Mouse (Mus musculus) spleen, adult 2 months (tissue): Measurements from ENCODE around the gene Adamts9. TPM values are rescaled to one million over a fixed set of nuclear protein-coding genes. Genes with fewer than 3 reads are reported as not detected.

Experiments
- DNase-seq, 2 experiments: peaks; one replicate each; pipeline versions ENCODE4 v3.0.0 to v3.0.0-alpha.2; 2012 to 2021; ENCODE audit warnings: low spot score in 2 of 2, low read depth in 1 of 2
- H3K27ac ChIP-seq: fragments of 200-500 bp; 2 replicates; pipeline ENCODE4 v1.5.1; 2012; ENCODE audit warnings: low read length, inconsistent platforms; ENCODE audit not compliant: insufficient read depth
- H3K27me3 ChIP-seq: fragments of 200-500 bp; 2 replicates; pipeline ENCODE4 v1.6.1; 2012; ENCODE audit warnings: mild to moderate bottlenecking, moderate library complexity, low read length, inconsistent platforms; ENCODE audit not compliant: control insufficient read depth, insufficient read depth
- H3K36me3 ChIP-seq: fragments of 200-500 bp; 2 replicates; pipeline ENCODE4 v1.6.1; 2012; ENCODE audit warnings: mild to moderate bottlenecking, low read length, inconsistent platforms; ENCODE audit not compliant: control insufficient read depth, insufficient read depth
- H3K4me1 ChIP-seq: fragments of 200-500 bp; 2 replicates; pipeline ENCODE4 v1.6.1; 2011; ENCODE audit warnings: inconsistent platforms; ENCODE audit not compliant: control insufficient read depth, insufficient read depth, insufficient read length
- H3K4me3 ChIP-seq: fragments of 200-500 bp; 2 replicates; pipeline ENCODE4 v1.5.1; 2011; ENCODE audit warnings: mild to moderate bottlenecking, inconsistent platforms; ENCODE audit not compliant: insufficient read depth, insufficient read length; ENCODE audit errors: extremely low read depth
- CTCF ChIP-seq: fragments of 200-500 bp; IDR thresholded peaks from 2 replicates; pipeline ENCODE4 v1.5.1; 2011; ENCODE audit warnings: mild to moderate bottlenecking, inconsistent platforms; ENCODE audit not compliant: insufficient read depth, insufficient read length, insufficient replicate concordance; ENCODE audit errors: extremely low read depth
- POLR2A ChIP-seq: fragments of 200-500 bp; IDR thresholded peaks from 2 replicates; pipeline ENCODE4 v1.6.1; 2011; ENCODE audit warnings: low read depth, low read length, inconsistent platforms
- WGBS: fragments of 180-500 bp; shearing (Covaris S2); methylation state at CpG from one replicate; pipeline ENCODE4 v1.1.7; 2018; 5-methylcytosine and 5-hydroxymethylcytosine counted together
- polyA plus RNA-seq: library from polyadenylated mRNA; depleted of rRNA; stranded (reverse); fragments of >200 nt; gene quantifications from 2 replicates; pipeline ENCODE4 v1.2.3, GENCODE M21; 2012

The Adamts9 gene
- polyA plus RNA-seq, 1 experiment: 1.5 TPM

DNA sequence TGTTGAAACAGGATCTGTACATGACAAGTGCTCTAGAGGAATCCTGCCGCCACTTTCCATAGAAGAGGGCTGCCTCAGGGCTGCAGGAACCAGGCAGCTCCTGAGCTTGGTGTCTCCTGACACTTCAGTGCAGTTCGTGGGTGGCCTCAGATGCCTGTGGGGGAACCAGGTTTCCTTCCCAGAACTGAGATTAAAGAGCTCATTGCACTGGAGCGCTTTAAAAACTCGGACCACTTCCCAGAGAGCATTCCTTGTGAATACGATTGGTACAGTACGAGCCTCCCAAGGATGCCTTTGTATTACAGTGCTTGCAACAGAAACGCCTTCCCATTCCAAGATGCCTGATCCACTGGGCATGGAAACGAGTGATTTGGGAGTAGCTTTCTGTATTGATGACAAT, 18.8 kb downstream of the Adamts9 start:
- H3K27ac ChIP-seq: no peak overlapping the region
- no peaks in the 10 kb centered on the region for H3K27me3 ChIP-seq
- no peak overlapping the region for H3K4me3 ChIP-seq
- no peaks in the 10 kb centered on the region for H3K36me3 ChIP-seq
- TF ChIP-seq POLR2A (no peak), CTCF (no peak)
- no peaks in the 10 kb centered on the region for H3K4me1 ChIP-seq
- DNase-seq: no peak
- WGBS: 85% methylated on average over 8 of the region's 8 CpGs

DNA sequence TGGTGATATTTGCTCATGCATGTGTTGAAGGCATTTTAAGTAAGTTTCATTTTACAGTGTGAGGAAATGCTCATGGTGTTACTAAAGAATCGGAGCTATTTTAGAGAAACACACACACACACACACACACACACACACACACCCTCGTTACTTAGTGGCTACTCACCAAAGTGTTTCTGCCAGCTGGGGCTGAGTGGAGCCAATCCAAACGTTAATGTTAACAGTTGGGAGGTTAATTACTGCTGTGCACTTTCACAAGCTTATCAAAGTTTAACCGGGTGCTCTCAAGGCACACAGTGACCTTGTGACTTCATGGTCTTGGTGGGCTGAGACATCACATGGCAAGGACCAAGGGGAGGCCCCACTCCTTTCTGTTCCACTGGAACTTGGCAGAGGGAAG, 21.4 kb downstream of the Adamts9 start:
- Histone ChIP-seq H3K27ac (no peak overlapping the region), H3K4me3 (no peak overlapping the region), H3K4me1 (no peaks in the 10 kb centered on the region), H3K36me3 (no peaks in the 10 kb centered on the region), H3K27me3 (no peaks in the 10 kb centered on the region)
- 49% methylated on average over 4 of the region's 4 CpGs for WGBS
- TF ChIP-seq CTCF: no peak
- TF ChIP-seq POLR2A: no peak
- no peak for DNase-seq

DNA sequence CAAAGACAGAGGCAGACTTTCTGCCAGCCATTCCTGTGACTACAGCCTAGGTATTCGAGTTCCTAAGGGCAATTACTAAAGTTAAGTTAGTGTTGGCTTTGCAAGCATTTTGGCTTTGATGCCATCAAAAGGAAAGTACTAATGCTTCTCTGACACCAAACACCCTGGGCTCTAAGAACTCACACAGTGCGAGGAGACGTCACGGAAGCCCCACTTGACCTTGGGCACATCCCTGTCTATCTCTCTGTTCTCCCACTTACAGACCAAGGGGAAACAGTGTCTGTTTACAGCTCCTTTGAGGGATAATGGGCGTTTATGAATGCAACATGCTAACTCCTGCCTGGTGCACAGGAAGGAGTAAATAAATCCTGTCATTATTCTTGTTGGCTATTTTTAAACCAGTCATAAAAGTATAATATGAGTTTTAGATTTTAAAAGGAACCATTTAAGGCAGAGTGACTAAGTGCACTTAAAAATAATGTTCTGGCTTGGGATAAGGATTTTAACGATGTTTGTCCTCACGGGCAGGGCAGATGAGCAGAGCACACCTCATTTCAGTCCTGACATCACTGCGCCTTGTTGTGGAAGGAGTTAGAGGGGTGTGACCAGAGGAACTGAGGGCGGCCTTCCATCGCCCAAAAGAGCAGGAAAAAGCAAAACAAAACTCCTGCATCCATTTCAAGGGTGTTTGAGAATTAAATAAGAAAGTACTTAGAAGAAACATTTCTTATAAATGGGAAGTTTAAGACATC, 22.2 kb downstream of the Adamts9 start:
- no peak for DNase-seq
- TF ChIP-seq CTCF: no peak
- no peak for TF ChIP-seq POLR2A
- Histone ChIP-seq H3K36me3 (no peaks in the 10 kb centered on the region), H3K4me1 (no peaks in the 10 kb centered on the region), H3K27ac (no peak overlapping the region), H3K27me3 (no peaks in the 10 kb centered on the region), H3K4me3 (no peak overlapping the region)
- WGBS: 76% methylated on average over 10 of the region's 10 CpGs

DNA sequence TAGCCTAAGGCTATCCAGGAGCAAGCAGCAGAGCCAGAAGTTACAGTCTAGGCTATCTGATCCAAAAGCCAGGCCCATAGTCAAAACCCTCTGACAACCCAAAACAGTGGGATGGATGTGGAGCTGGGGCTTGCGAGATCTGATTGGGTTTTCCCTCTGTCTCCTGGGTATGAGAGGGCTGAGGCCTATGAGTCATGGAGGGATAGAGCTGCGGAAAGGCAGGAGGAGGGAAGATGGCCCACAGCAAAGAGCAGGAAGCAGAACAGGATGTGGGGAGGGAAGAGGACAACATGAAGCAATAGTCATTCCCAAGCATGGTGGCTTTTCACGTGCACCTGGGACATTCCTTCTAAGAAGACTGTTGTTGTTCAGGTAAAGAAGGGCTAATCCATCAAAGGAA, 32.7 kb downstream of the Adamts9 start:
- DNase-seq: no peak
- Histone ChIP-seq H3K27me3 (no peaks in the 10 kb centered on the region), H3K36me3 (no peaks in the 10 kb centered on the region), H3K27ac (no peak overlapping the region), H3K4me3 (no peak overlapping the region), H3K4me1 (no peaks in the 10 kb centered on the region)
- 72% methylated on average over 3 of the region's 3 CpGs for WGBS
- TF ChIP-seq CTCF: no peak
- no peak for TF ChIP-seq POLR2A

DNA sequence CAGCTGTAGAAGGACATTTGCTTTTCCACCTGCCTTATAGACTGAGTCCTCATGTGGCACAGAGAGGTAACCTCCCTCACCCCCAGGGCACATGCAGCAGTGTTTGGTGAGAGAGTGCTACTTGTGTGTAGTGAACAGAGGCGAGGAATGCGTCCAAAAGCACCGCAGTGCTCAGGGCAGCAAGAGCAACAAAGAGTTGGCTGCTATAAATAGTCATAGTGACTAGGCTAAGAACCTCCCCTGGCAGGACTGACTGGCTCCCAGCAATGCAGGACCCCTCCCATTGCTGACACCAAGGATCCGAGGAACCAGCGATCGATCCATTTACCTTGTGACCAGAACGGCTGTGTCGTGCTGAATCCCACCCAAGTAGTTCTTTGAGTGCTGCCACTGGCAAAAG, 33.9 kb downstream of the Adamts9 start:
- Histone ChIP-seq H3K27me3 (no peaks in the 10 kb centered on the region), H3K36me3 (no peaks in the 10 kb centered on the region), H3K4me1 (no peaks in the 10 kb centered on the region), H3K4me3 (no peak overlapping the region), H3K27ac (no peak overlapping the region)
- no peak for TF ChIP-seq CTCF
- no peak for TF ChIP-seq POLR2A
- 90% methylated on average over 8 of the region's 8 CpGs for WGBS
- DNase-seq: no peak

DNA sequence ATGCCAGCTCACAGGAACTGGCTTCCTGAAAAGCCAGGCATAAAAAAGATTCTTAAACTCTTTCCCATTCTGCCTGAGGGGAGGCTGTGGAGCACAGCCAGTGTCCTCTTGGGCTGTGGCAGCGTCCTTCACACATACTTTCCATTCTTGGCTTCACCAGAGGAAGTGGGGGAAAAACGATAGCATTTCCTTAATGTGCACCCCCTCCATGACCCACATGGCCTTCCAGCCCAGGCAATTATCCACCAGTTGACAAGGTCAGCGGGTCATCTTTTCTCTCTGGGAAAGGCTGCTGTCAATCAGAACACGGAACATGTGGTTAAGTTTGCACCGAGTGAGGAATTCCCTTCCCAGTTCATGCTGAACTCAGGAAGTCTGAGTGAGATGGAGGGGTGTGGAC, 37.4 kb downstream of the Adamts9 start:
- TF ChIP-seq CTCF (no peak), POLR2A (no peak)
- 30% methylated on average over 5 of the region's 5 CpGs for WGBS
- no peaks in the 10 kb centered on the region for H3K36me3 ChIP-seq
- H3K27ac ChIP-seq: no peak overlapping the region
- no peaks in the 10 kb centered on the region for H3K27me3 ChIP-seq
- no peak overlapping the region for H3K4me3 ChIP-seq
- H3K4me1 ChIP-seq: no peaks in the 10 kb centered on the region
- DNase-seq: no peak

DNA sequence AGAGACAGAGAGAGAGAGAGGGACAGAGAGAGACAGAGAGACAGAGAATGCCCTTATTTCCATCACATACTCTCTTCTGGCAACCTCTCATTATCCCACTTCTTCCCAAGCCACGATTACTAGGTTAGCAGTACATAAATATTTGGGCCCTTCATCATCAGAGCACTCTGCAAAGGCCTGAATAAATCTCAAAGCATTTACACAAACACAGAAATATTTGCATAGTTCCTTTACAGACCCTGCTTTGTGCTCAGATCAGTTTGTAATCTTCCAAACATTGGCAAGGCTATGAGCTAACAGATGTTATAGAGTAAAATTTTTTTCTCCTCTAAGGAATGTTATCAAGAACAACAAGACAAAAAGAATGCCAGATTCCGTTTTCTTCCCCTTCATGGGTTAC, 38.8 kb downstream of the Adamts9 start:
- TF ChIP-seq CTCF (no peak), POLR2A (no peak)
- Histone ChIP-seq H3K27ac (no peak overlapping the region), H3K36me3 (no peaks in the 10 kb centered on the region), H3K4me1 (no peaks in the 10 kb centered on the region), H3K4me3 (no peak overlapping the region), H3K27me3 (no peaks in the 10 kb centered on the region)
- WGBS: 79% methylated on average over 2 of the region's 2 CpGs
- no peak for DNase-seq
